ENCODE assay signal across 16 mouse cellular contexts in genomic region chr6:94158119-94158848, GRCm38 (mm10).
DNase-seq lines count a peak whose midpoint lies in the region; ATAC-seq and TF ChIP-seq lines count a peak whose summit lies in the region.
"Had no signal": no experiment of that assay in that cellular context is flagged by ENCODE, and none has a peak within 500 bp of the region (broad histone marks: within the 10 kb centered on the region; RNA-seq: fewer than 3 reads in every experiment).

No protein-coding gene starts in this region.

- H3K4me3 ChIP-seq in testis, adult 2 months (ENCODE audit: control insufficient read depth, low read depth, low read length): peak overlapping the region; percentile 66
- no peak overlapping the region for H3K4me3 ChIP-seq in intestine, embryonic 16.5 days (ENCODE audit: low read length)
- H3K4me3 ChIP-seq in stomach, embryonic 16.5 days (replicated peaks; ENCODE audit: low read length): no peak overlapping the region
- H3K4me3 ChIP-seq: erythroblast, embryonic 14.5 days; hindbrain, embryonic 15.5 days; kidney, embryonic 15.5 days; limb, embryonic 12.5 days; midbrain, embryonic 13.5 days had no signal

- no peaks in the 10 kb centered on the region for H3K36me3 ChIP-seq in testis, adult 2 months (ENCODE audit: control insufficient read depth, insufficient read depth, low read length)
- H3K36me3 ChIP-seq in intestine, embryonic 16.5 days (ENCODE audit: control insufficient read depth, insufficient read depth, low read length): no peaks in the 10 kb centered on the region
- H3K36me3 ChIP-seq in stomach, embryonic 16.5 days (ENCODE audit: control insufficient read depth, insufficient read depth, low read length): no peaks in the 10 kb centered on the region
- H3K36me3 ChIP-seq: hindbrain, embryonic 15.5 days; kidney, embryonic 15.5 days; limb, embryonic 12.5 days; midbrain, embryonic 13.5 days had no signal

- no peak overlapping the region for H3K4me2 ChIP-seq in intestine, embryonic 16.5 days (ENCODE audit: low read depth, low read length)
- H3K4me2 ChIP-seq in stomach, embryonic 16.5 days (ENCODE audit: low read depth, low read length): no peak overlapping the region
- H3K4me2 ChIP-seq: hindbrain, embryonic 15.5 days; kidney, embryonic 15.5 days; limb, embryonic 12.5 days; midbrain, embryonic 13.5 days had no signal

- 56% methylated on average over 3 of the region's 3 CpGs for WGBS in intestine, embryonic 16.5 days
- WGBS in stomach, embryonic 16.5 days: 74% methylated on average over 3 of the region's 3 CpGs

- ATAC-seq in intestine, embryonic 16.5 days: peak; percentile 67
- 0 out of 2 replicates have a peak, but pooled peaks have one; percentile 22 for ATAC-seq in stomach, embryonic 16.5 days (ENCODE audit: insufficient read depth, low FRiP score)
- ATAC-seq: midbrain, embryonic 13.5 days had no signal

- no peaks in the 10 kb centered on the region for H3K9me3 ChIP-seq in intestine, embryonic 16.5 days (ENCODE audit: control insufficient read depth, low read length)
- no peaks in the 10 kb centered on the region for H3K9me3 ChIP-seq in stomach, embryonic 16.5 days (replicated peaks; ENCODE audit: control insufficient read depth, low read length)
- H3K9me3 ChIP-seq: hindbrain, embryonic 15.5 days; kidney, embryonic 15.5 days; limb, embryonic 12.5 days; midbrain, embryonic 13.5 days had no signal

- TF ChIP-seq CTCF in testis, adult 2 months (IDR thresholded peaks at IDR 0.05; ENCODE audit: control insufficient read depth, insufficient read depth, insufficient replicate concordance, low read depth, low read length): no peak

- DNase-seq in heart, adult 8-10 months (ENCODE audit: low spot score): peak; percentile 31
- no peak for DNase-seq in heart, postnatal 36 days
- no peak for DNase-seq in testis, postnatal 14 days (ENCODE audit: low spot score)
- no peak for DNase-seq in thymus, adult 18-20 months
- no peak for DNase-seq in frontal cortex, postnatal 25 days (ENCODE audit: low spot score in 2 of 2)
- DNase-seq: cerebellum, adult 9-11 months; right cerebral cortex, postnatal 25 days had no signal

- peak overlapping the region; percentile 42; the same call in 1 of the 2 replicates for H3K27ac ChIP-seq in testis, adult 2 months (ENCODE audit: control insufficient read depth, insufficient read depth, low read depth, low read length)
- H3K27ac ChIP-seq in intestine, embryonic 16.5 days (ENCODE audit: low read length): peak overlapping the region; percentile 58; the same call in 1 of the 2 replicates
- peak overlapping the region; percentile 55; the same call in 1 of the 2 replicates for H3K27ac ChIP-seq in stomach, embryonic 16.5 days (ENCODE audit: low read length)
- H3K27ac ChIP-seq: hindbrain, embryonic 15.5 days; kidney, embryonic 15.5 days; limb, embryonic 12.5 days; macrophage; midbrain, embryonic 13.5 days had no signal

- no peaks in the 10 kb centered on the region for H3K27me3 ChIP-seq in testis, adult 2 months (ENCODE audit: control insufficient read depth, insufficient read depth, low read length)
- no peaks in the 10 kb centered on the region for H3K27me3 ChIP-seq in intestine, embryonic 16.5 days (replicated peaks; ENCODE audit: control insufficient read depth, insufficient read depth, low read length)
- no peaks in the 10 kb centered on the region for H3K27me3 ChIP-seq in stomach, embryonic 16.5 days (ENCODE audit: control insufficient read depth, insufficient read depth, low read length)
- H3K27me3 ChIP-seq: hindbrain, embryonic 15.5 days; kidney, embryonic 15.5 days; limb, embryonic 12.5 days; midbrain, embryonic 13.5 days had no signal

- H3K4me1 ChIP-seq in testis, adult 2 months (ENCODE audit: control insufficient read depth, insufficient read depth, low read length): no peaks in the 10 kb centered on the region
- H3K4me1 ChIP-seq in intestine, embryonic 16.5 days (ENCODE audit: control insufficient read depth, insufficient read depth, low read length): peaks cover 47% of the 10 kb centered on the region
- peaks cover 25% of the 10 kb centered on the region for H3K4me1 ChIP-seq in stomach, embryonic 16.5 days (ENCODE audit: control insufficient read depth, insufficient read depth, low read length)

- TF ChIP-seq POLR2A in testis, adult 2 months (IDR thresholded peaks at IDR 0.05; ENCODE audit: control insufficient read depth, low read depth, low read length): no peak; the same call in 1 of the 2 replicates

- intact Hi-C loops in heart, postnatal 36 days (cut with DNase I): loop anchor here (1.0 kb wide), 1 partner anchor 26 kb away; no protein-coding TSS in a partner anchor

- H3K9ac ChIP-seq in intestine, embryonic 16.5 days (ENCODE audit: low read depth, low read length): no peak overlapping the region
- no peak overlapping the region for H3K9ac ChIP-seq in stomach, embryonic 16.5 days (ENCODE audit: low read length)
- H3K9ac ChIP-seq: hindbrain, embryonic 15.5 days; kidney, embryonic 15.5 days; limb, embryonic 12.5 days; midbrain, embryonic 13.5 days had no signal
